ENCODE assay signal across 20 mouse cellular contexts in the genomic region with DNA sequence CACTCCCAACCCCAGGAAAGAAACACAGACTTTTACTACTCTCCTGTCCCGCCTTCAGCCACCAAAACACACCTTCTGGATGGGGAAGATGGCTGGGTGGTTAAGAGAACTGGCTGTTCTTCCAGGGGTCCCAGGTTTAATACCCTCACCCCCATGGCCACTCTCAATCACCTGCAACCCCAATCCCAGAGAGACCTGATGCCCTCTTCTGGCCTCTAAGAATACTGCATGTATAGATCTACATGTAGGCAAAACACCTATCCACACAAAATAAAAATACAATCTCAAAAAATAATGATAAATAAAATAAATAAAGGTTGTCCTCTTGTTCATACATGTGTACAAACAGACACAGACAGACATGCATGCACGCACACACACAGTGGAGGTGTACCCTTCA. TPM values are rescaled to one million over a fixed set of nuclear protein-coding genes. Genes with fewer than 3 reads are reported as not detected.
DNase-seq lines count a peak whose midpoint lies in the region; TF ChIP-seq lines count a peak whose summit lies in the region.
"Had no signal": no experiment of that assay in that cellular context is flagged by ENCODE, and none has a peak within 500 bp of the region (broad histone marks: within the 10 kb centered on the region; RNA-seq: fewer than 3 reads in every experiment).

No protein-coding gene starts in this region.

- no peak for DNase-seq in left cerebral cortex, adult 2 months (ENCODE audit: extremely low spot score in 1 of 2, low spot score in 2 of 2)
- no peak for DNase-seq in left cerebral cortex, postnatal 25 days (ENCODE audit: low spot score in 2 of 2)
- peak; percentile 46 for DNase-seq in CD4-positive, CD25-positive, alpha-beta regulatory T cell, adult 2 months (ENCODE audit: low read depth, low spot score)
- peak; percentile 43 for DNase-seq in induced T-regulatory cell, adult 2 months (ENCODE audit: low read depth)
- no peak for DNase-seq in adrenal gland, postnatal 14 days
- no peak for DNase-seq in limb, embryonic 10.5 days (ENCODE audit: low spot score)
- no peak for DNase-seq in thymus, postnatal 14 days
- DNase-seq: adrenal gland, adult 2 months; cerebellum, postnatal 25 days; gastrocnemius, postnatal 36 days; kidney, adult 11 months; kidney, postnatal 4 days; layer of hippocampus, postnatal 36 days; lung, adult 2 months had no signal

- H3K36me3 ChIP-seq in E14TG2a.4 (ENCODE audit: insufficient read depth, low read length) = peaks cover 14% of the 10 kb centered on the region; the same call in 1 of the 2 replicates
- peaks cover 8% of the 10 kb centered on the region for H3K36me3 ChIP-seq in limb, embryonic 10.5 days
- H3K36me3 ChIP-seq: heart, embryonic 15.5 days; hindbrain, embryonic 12.5 days; neural tube, embryonic 13.5 days had no signal

- H3K9me3 ChIP-seq in E14TG2a.4 (ENCODE audit: low read length) = no peaks in the 10 kb centered on the region
- H3K9me3 ChIP-seq in limb, embryonic 10.5 days (replicated peaks) = no peaks in the 10 kb centered on the region
- H3K9me3 ChIP-seq: embryonic facial prominence, embryonic 12.5 days; heart, embryonic 15.5 days; hindbrain, embryonic 12.5 days; megakaryocyte, embryonic 14.5 days; neural tube, embryonic 13.5 days had no signal

- intact Hi-C loops in left cerebral cortex, adult 2 months (cut with DNase I) = no loop called here
- intact Hi-C loops in left cerebral cortex, postnatal 25 days (cut with DNase I) = no loop called here

- no peak overlapping the region for H3K27ac ChIP-seq in left cerebral cortex, adult 2 months
- no peak overlapping the region for H3K27ac ChIP-seq in limb, embryonic 10.5 days
- H3K27ac ChIP-seq: embryonic facial prominence, embryonic 12.5 days; heart, embryonic 15.5 days; hindbrain, embryonic 12.5 days; neural tube, embryonic 13.5 days had no signal

- H3K27me3 ChIP-seq in E14TG2a.4 (ENCODE audit: insufficient read depth, low read length) = peaks cover 6% of the 10 kb centered on the region; the same call in 1 of the 2 replicates
- H3K27me3 ChIP-seq in limb, embryonic 10.5 days (ENCODE audit: low read depth, poor library complexity, severe bottlenecking) = 0 out of 2 replicates have a peak, but pooled peaks cover 3% of the 10 kb centered on the region
- H3K27me3 ChIP-seq: embryonic facial prominence, embryonic 12.5 days; heart, embryonic 15.5 days; hindbrain, embryonic 12.5 days; megakaryocyte, embryonic 14.5 days; neural tube, embryonic 13.5 days had no signal

- peak; percentile 49 for TF ChIP-seq CTCF in left cerebral cortex, adult 2 months (IDR thresholded peaks at IDR 0.05)
- peak; percentile 50 for TF ChIP-seq CTCF in E14TG2a.4 (conservative IDR thresholded peaks at IDR 0.05; ENCODE audit: low read length)

- H3K4me3 ChIP-seq in left cerebral cortex, adult 2 months = no peak overlapping the region
- H3K4me3 ChIP-seq in E14TG2a.4 (replicated peaks; ENCODE audit: low read length) = no peak overlapping the region
- H3K4me3 ChIP-seq in limb, embryonic 10.5 days = no peak overlapping the region
- H3K4me3 ChIP-seq: embryonic facial prominence, embryonic 12.5 days; heart, embryonic 15.5 days; hindbrain, embryonic 12.5 days; megakaryocyte, embryonic 14.5 days; neural tube, embryonic 13.5 days had no signal

- 84% methylated on average over 2 of the region's 2 CpGs for WGBS in limb, embryonic 10.5 days

- peaks cover 89% of the 10 kb centered on the region for H3K4me1 ChIP-seq in E14TG2a.4 (replicated peaks; ENCODE audit: low read depth, low read length)
- peaks cover 7% of the 10 kb centered on the region for H3K4me1 ChIP-seq in limb, embryonic 10.5 days

RNA-seq across cellular contexts. Expression of gene Slc23a2, which starts 5.8 kb away (rescaled TPM):
- 100 to 1,000 TPM; 142 to 162 TPM for total RNA-seq in left cerebral cortex, adult 2 months (2021)
- 100 to 1,000 TPM; 134 to 144 TPM for total RNA-seq in left cerebral cortex, postnatal 25 days (2021)
- total RNA-seq in adrenal gland, postnatal 14 days (2021) = 82.8 and 109 TPM in 2 replicates
- 8.1 and 9.8 TPM in 2 replicates for polyA plus RNA-seq in limb, embryonic 10.5 days (2016; fragmentation: Nextera tagmentation; extraction: Ambion mirVana)

Comparison
In these comparisons a context has a peak if more than half of its experiments do, and no peak if none do; other contexts are left out.
1. DNase-seq: peak in CD4-positive, CD25-positive, alpha-beta regulatory T cell, adult 2 months (single experiment) and induced T-regulatory cell, adult 2 months (single experiment); none in left cerebral cortex, adult 2 months (0 of 2), left cerebral cortex, postnatal 25 days (0 of 2), adrenal gland, postnatal 14 days (single experiment), limb, embryonic 10.5 days (single experiment) and thymus, postnatal 14 days (single experiment).